10 mouse cellular contexts compared by ENCODE assay signal in genomic region chr7:79576659-79577058, GRCm38 (mm10). TPM values are rescaled to one million over a fixed set of nuclear protein-coding genes. Genes with fewer than 3 reads are reported as not detected.
DNase-seq lines count a peak whose midpoint lies in the region; ATAC-seq and TF ChIP-seq lines count a peak whose summit lies in the region.
"Had no signal": no experiment of that assay in that cellular context is flagged by ENCODE, and none has a peak within 500 bp of the region (broad histone marks: within the 10 kb centered on the region; RNA-seq: fewer than 3 reads in every experiment).

No protein-coding gene starts in this region.

- peak; percentile 61 for TF ChIP-seq CTCF in kidney, adult 2 months (conservative IDR thresholded peaks at IDR 0.05; ENCODE audit: insufficient read depth, insufficient read length, low read depth, low read length)
- TF ChIP-seq CTCF in MEL (IDR thresholded peaks at IDR 0.05 in 2 of 3, conservative IDR thresholded peaks at IDR 0.05 in 1 of 3; ENCODE audit: control insufficient read depth in 1 of 3, insufficient read depth in 1 of 3, low read depth in 2 of 3, low read length in 3 of 3, poor library complexity in 1 of 3, severe bottlenecking in 1 of 3): peak; percentile 60 to 76 (median 71)

- H3K27ac ChIP-seq in kidney, adult 2 months (ENCODE audit: insufficient read depth, low read depth, low read length): no peak overlapping the region
- no peak overlapping the region for H3K27ac ChIP-seq in kidney, embryonic 15.5 days
- no peak overlapping the region for H3K27ac ChIP-seq in MEL (ENCODE audit: control insufficient read depth, low read depth, low read length)
- peak overlapping the region; percentile 5; the same call in 1 of the 2 replicates for H3K27ac ChIP-seq in midbrain, embryonic 16.5 days (ENCODE audit: low read length)
- H3K27ac ChIP-seq: embryonic facial prominence, embryonic 12.5 days; limb, embryonic 15.5 days had no signal

- no peaks in the 10 kb centered on the region for H3K9me3 ChIP-seq in kidney, embryonic 15.5 days (replicated peaks)
- H3K9me3 ChIP-seq in MEL (replicated peaks; ENCODE audit: insufficient read depth, low read length): no peaks in the 10 kb centered on the region
- H3K9me3 ChIP-seq in midbrain, embryonic 16.5 days (replicated peaks; ENCODE audit: control insufficient read depth, low read length, poor library complexity, severe bottlenecking): no peaks in the 10 kb centered on the region
- H3K9me3 ChIP-seq: embryonic facial prominence, embryonic 12.5 days; limb, embryonic 15.5 days had no signal

- 17% methylated on average over 5 of the region's 5 CpGs for WGBS in kidney, adult 2 months
- WGBS in kidney, embryonic 15.5 days: 4% methylated on average over 5 of the region's 5 CpGs
- 3% methylated on average over 5 of the region's 5 CpGs for WGBS in midbrain, embryonic 16.5 days

- no peak for ATAC-seq in kidney, embryonic 15.5 days (replicated peaks; ENCODE audit: low FRiP score)
- no peak for ATAC-seq in midbrain, embryonic 16.5 days

- H3K9ac ChIP-seq in kidney, embryonic 15.5 days: no peak overlapping the region
- H3K9ac ChIP-seq in MEL (ENCODE audit: control insufficient read depth, low read depth, low read length, poor library complexity, severe bottlenecking): no peak overlapping the region
- H3K9ac ChIP-seq in midbrain, embryonic 16.5 days (ENCODE audit: low read depth, low read length): no peak overlapping the region
- H3K9ac ChIP-seq: embryonic facial prominence, embryonic 12.5 days; limb, embryonic 15.5 days had no signal

- H3K4me2 ChIP-seq in kidney, embryonic 15.5 days: no peak overlapping the region
- H3K4me2 ChIP-seq in midbrain, embryonic 16.5 days (ENCODE audit: low read length): no peak overlapping the region
- H3K4me2 ChIP-seq: embryonic facial prominence, embryonic 12.5 days; limb, embryonic 15.5 days had no signal

- no peaks in the 10 kb centered on the region for H3K79me2 ChIP-seq in MEL (ENCODE audit: control insufficient read depth, insufficient read depth, low read length, poor library complexity)

- no peaks in the 10 kb centered on the region for H3K27me3 ChIP-seq in kidney, adult 2 months (replicated peaks; ENCODE audit: control insufficient read depth, insufficient read depth, low read length)
- peaks cover 70% of the 10 kb centered on the region for H3K27me3 ChIP-seq in kidney, embryonic 15.5 days
- 0 out of 4 replicates have a peak, but pooled peaks cover 0 to 1% of the 10 kb centered on the region in 2 experiments for H3K27me3 ChIP-seq in MEL (ENCODE audit: control insufficient read depth in 1 of 2, insufficient read depth in 2 of 2, low read length in 2 of 2)
- H3K27me3 ChIP-seq in midbrain, embryonic 16.5 days (ENCODE audit: control insufficient read depth, insufficient read depth, low read depth, low read length): peaks cover 7% of the 10 kb centered on the region; the same call in 1 of the 2 replicates

- no peak for TF ChIP-seq EP300 in MEL (IDR thresholded peaks at IDR 0.05; ENCODE audit: low read depth in 1 of 2, low read length in 2 of 2)

- DNase-seq in kidney, adult 2 months: peak; percentile 37
- DNase-seq in MEL (ENCODE audit: low read depth, low spot score): peak; percentile 58
- DNase-seq in cerebellum, adult 9-10 months: peak; percentile 51
- DNase-seq in frontal cortex, postnatal 14 days (ENCODE audit: low spot score in 2 of 2): peak; percentile 56 to 58
- DNase-seq in layer of hippocampus, postnatal 10 days (ENCODE audit: low spot score in 2 of 2): peak; percentile 81 to 82
- peak; percentile 39 for DNase-seq in thymus, postnatal 0 days (ENCODE audit: low spot score)

- no peak for TF ChIP-seq POLR2A in kidney, adult 2 months (IDR thresholded peaks at IDR 0.05; ENCODE audit: low read depth, low read length)
- no peak for TF ChIP-seq POLR2A in MEL (IDR thresholded peaks at IDR 0.05; ENCODE audit: control insufficient read depth in 1 of 2, insufficient read depth in 1 of 2, low read depth in 1 of 2, low read length in 2 of 2, poor library complexity in 1 of 2)

- no peak overlapping the region for H3K4me3 ChIP-seq in kidney, adult 2 months (ENCODE audit: insufficient read depth, low read depth, low read length)
- H3K4me3 ChIP-seq in kidney, embryonic 15.5 days (replicated peaks): no peak overlapping the region
- H3K4me3 ChIP-seq in MEL (ENCODE audit: control insufficient read depth in 1 of 2, insufficient read depth in 1 of 2, low read depth in 2 of 2, low read length in 2 of 2): no peak overlapping the region
- no peak overlapping the region for H3K4me3 ChIP-seq in midbrain, embryonic 16.5 days (ENCODE audit: low read depth, low read length)
- H3K4me3 ChIP-seq: embryonic facial prominence, embryonic 12.5 days; limb, embryonic 15.5 days had no signal

- TF ChIP-seq RAD21 in MEL (IDR thresholded peaks at IDR 0.05; ENCODE audit: low read depth, low read length): peak; percentile 40

- H3K36me3 ChIP-seq in kidney, adult 2 months (ENCODE audit: control insufficient read depth, insufficient read depth, low read length): no peaks in the 10 kb centered on the region
- H3K36me3 ChIP-seq in kidney, embryonic 15.5 days: no peaks in the 10 kb centered on the region
- no peaks in the 10 kb centered on the region for H3K36me3 ChIP-seq in MEL (ENCODE audit: control insufficient read depth in 1 of 2, insufficient read depth in 2 of 2, low read length in 2 of 2)
- no peaks in the 10 kb centered on the region for H3K36me3 ChIP-seq in midbrain, embryonic 16.5 days (ENCODE audit: control insufficient read depth, insufficient read depth, low read length)
- H3K36me3 ChIP-seq: embryonic facial prominence, embryonic 12.5 days; limb, embryonic 15.5 days had no signal

- H3K4me1 ChIP-seq in kidney, adult 2 months (ENCODE audit: control insufficient read depth, insufficient read depth, low read length): no peaks in the 10 kb centered on the region
- H3K4me1 ChIP-seq in kidney, embryonic 15.5 days: peaks cover 28% of the 10 kb centered on the region
- H3K4me1 ChIP-seq in MEL (ENCODE audit: control insufficient read depth in 1 of 2, insufficient read depth in 2 of 2, low read length in 2 of 2): no peaks in the 10 kb centered on the region
- H3K4me1 ChIP-seq in midbrain, embryonic 16.5 days (ENCODE audit: control insufficient read depth, insufficient read depth, low read length): peaks cover 20% of the 10 kb centered on the region

TF ChIP-seq in MEL, 35 proteins besides CTCF, POLR2A, EP300 and RAD21:
- TF ChIP-seq SMC3 (IDR thresholded peaks at IDR 0.05; ENCODE audit: low read depth, low read length) (peak; percentile 28; the same call in 1 of the 2 replicates), RCOR1 (IDR thresholded peaks at IDR 0.05; ENCODE audit: low read depth, low read length) (no peak)

RNA-seq across cellular contexts. Expression of gene Rhcg, which starts 40.8 kb away (rescaled TPM):
- 170 and 188 TPM in 2 replicates for polyA plus RNA-seq in kidney, adult 2 months (2012; rRNA removed)
- polyA plus RNA-seq in kidney, embryonic 15.5 days (2015; fragmentation: Nextera tagmentation; extraction: Ambion mirVana): 28.8 and 29.9 TPM in 2 replicates
- not detected in 2 replicates for total RNA-seq in MEL (2012; rRNA removed)
- polyA plus RNA-seq in MEL (2012; ENCODE audit: insufficient read depth in 1 of 2, insufficient read length in 2 of 2, low read depth in 1 of 2, low replicate concordance in 2 of 2, missing spikeins in 1 of 2): not detected
- total RNA-seq in layer of hippocampus, postnatal 10 days (2021): 1 to 10 TPM; 1.4 to 3.2 TPM
- 2.3 and 4.3 TPM in 2 replicates for polyA plus RNA-seq in midbrain, embryonic 16.5 days (2015; fragmentation: Nextera tagmentation; extraction: Ambion mirVana)
- 0.57 and 0.82 TPM in 2 replicates for polyA plus RNA-seq in thymus, postnatal 0 days (2015; fragmentation: Nextera tagmentation; extraction: Ambion mirVana)
- polyA plus RNA-seq: limb, embryonic 15.5 days had no signal
